Mouse (Mus musculus): ENCODE results near the gene Cfb.
"Not testable (repeated sequence)": the region's sequence is repeated elsewhere in the genome, so short reads cannot be mapped to it uniquely, and the experiment has no call there.

Cfb gene

GRCm38 (mm10) chr17:34862416-34863081 lies at the start of gene Cfb:
Gene Cfb (minus strand): TSS chr17:34862518.
- no peak for DNase-seq

- DNase-seq = peak; percentile 77 to 88
Observed at GRCm38 (mm10) chr17:34911945-34912351, 49.6 kb upstream of the Cfb start.

- no peak for DNase-seq
Observed at GRCm38 (mm10) chr17:34910982-34911381, 48.7 kb upstream of the Cfb start.

GRCm38 (mm10) chr17:34902895-34903294 lies 40.6 kb upstream of the Cfb start:
- no peak for DNase-seq

- DNase-seq = not testable (repeated sequence)
Observed at GRCm38 (mm10) chr17:34901948-34902347, 39.6 kb upstream of the Cfb start.

DNA sequence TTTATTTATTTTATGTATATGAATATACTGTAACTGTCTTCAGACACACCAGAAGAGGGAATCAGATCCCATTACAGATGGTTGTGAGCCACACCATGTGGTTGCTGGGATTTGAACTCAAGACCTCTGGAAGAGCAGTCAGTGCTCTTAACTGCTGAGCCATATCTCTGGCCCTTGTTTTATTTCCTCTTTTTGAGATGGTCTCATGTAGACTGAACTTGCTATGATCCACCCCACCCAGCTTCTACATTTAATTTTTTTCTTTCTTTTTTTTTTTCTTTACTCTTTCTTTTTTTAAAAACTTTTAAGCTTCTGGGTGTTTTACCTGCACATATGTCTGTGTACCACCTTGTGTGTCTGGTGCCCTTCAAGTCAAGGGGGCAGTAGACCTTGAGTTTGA lies 38.5 kb upstream of the Cfb start:
- DNase-seq = not testable (repeated sequence)

DNA sequence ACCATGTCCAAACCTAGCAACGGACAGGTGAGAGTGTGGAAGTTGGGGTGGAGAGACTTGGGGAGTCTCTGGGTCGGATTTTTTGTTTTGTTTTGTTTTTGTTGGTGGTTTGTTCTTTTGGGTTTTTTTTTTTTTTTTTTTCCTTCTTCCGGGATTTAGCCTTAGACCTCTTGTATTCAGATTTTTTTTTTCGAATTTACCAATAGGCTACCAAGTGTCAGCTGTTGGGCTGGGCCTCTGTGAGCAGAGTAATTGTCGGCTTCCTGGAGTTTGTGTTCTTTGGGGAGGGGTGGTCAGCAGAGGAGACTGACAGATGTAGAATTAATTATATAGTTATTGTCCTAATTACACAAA lies 37.5 kb upstream of the Cfb start:
- DNase-seq = peak in 1 of 2 experiments; percentile 48

DNA sequence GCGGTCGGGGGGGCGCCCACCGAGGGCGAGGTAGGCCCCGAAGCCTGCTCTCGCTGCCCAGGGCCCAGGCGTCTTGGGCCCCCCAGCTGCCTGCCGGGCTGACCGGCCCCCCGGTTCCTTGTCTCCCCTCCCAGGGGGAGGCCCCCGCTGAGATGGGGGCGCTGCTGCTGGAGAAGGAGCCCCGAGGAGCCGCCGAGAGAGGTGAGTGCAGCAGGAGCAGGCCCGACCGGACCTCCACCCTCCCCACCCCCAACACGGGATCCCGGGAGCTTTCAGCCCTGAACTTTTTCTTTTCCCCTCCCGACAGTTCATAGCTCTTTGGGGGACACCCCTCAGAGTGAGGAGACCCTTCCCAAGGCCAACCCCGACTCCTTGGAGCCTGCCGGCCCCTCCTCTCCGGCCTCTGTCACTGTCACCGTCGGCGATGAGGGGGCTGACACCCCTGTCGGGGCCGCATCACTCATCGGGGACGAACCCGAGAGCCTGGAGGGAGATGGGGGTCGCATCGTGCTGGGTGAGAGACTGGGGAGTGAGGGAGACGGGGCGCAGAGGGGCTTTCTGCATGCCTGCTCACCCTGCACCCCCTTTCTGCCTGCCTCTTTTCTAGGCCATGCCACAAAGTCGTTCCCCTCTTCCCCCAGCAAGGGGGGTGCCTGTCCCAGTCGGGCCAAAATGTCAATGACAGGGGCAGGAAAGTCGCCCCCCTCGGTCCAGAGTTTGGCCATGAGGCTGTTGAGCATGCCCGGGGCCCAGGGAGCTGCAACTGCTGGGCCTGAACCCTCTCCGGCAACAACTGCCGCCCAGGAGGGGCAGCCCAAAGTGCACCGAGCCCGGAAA lies 37.0 kb upstream of the Cfb start:
- peak; percentile 58 to 61 for DNase-seq

- DNase-seq = no peak
Observed at GRCm38 (mm10) chr17:34898706-34899052, 36.4 kb upstream of the Cfb start.

DNA sequence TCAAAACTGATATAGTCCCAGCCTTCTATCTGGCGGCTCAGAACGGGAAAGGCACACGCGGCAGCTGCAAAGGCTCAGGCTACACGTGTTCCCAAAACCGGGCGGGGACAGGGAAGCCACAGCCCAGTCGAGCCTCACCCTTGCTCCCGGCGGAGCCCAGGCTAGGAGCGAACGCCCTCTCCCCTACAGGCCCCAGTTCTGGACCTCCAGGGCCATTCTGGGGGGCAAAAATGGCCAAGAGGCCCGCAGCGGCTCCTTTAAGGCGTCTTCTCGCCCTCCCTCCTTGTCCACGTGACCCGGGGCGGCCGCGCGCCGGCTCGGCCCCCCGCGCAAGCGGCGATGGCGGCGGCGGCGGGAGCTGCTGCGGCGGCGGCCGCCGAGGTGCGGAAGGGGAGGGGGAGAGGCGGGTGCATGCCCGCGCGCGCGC lies 35.9 kb upstream of the Cfb start, which contains the start of the genes C2 and Ehmt2:
C2 (minus strand) TSS at position 106 of the 427 bp plus-strand sequence.
Ehmt2 (plus strand) TSS at position 310 of the 427 bp plus-strand sequence.
- peak; percentile 87 to 90 for DNase-seq

DNA sequence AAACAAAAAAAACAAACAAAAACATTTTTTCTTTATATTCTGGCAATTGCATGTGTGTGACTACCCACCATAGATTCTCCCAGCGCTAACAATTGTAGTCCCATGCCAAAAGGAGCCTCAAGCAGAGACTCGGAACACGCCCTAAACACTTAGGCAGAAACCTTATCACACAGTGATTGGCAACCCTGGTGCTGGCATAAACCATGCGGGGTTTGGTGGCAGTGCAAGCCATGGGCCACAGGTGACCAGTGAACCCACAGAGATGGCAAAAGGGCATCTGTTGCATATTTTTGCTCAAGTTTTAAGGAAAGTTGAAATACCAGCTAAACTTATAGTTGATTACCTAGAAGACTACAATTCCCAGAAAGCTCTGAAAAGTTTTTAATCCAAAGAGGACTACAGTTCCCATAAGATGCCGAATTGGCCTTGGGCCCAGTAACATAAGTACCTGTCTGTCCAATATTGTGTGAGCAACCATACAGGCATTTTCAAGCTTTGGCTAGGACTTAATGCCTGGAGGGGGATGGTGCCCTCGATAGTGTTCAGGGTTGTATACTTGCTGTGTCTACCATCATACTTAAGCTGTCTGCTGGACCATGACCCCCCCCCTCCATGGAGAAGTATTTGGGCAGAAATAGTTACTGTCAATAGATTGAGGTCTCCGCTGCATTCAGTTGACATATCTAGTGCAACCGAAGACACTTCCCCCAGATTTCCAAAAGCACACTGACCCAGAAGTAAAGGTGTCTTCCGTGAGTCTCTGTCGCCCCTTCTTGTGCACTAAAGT lies 35.2 kb upstream of the Cfb start:
- peak; percentile 44 to 64 for DNase-seq

GRCm38 (mm10) chr17:34896366-34896765 lies 34.0 kb upstream of the Cfb start:
- peak in 1 of 2 experiments; percentile 35 for DNase-seq

DNA sequence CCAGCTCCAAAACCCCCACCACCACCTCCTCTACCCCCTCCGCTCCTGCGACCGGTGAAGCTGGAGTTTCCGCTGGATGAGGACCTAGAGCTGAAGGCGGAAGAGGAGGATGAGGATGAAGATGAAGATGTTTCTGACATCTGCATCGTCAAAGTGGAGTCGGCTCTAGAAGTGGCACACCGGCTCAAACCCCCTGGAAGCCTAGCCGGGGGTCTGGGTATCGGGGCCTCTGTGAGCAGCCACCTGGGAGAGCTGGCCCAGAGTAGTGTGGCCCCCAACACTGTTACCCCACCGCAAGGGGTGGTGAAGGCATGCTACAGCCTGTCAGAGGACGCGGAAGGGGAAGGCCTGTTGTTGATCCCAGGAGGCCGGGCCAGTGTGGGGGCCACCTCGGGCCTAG lies 33.4 kb upstream of the Cfb start:
- peak in 1 of 2 experiments; percentile 29 for DNase-seq

- DNase-seq = peak; percentile 53 to 64
Observed at GRCm38 (mm10) chr17:34894801-34895530, 32.6 kb upstream of the Cfb start.

DNA sequence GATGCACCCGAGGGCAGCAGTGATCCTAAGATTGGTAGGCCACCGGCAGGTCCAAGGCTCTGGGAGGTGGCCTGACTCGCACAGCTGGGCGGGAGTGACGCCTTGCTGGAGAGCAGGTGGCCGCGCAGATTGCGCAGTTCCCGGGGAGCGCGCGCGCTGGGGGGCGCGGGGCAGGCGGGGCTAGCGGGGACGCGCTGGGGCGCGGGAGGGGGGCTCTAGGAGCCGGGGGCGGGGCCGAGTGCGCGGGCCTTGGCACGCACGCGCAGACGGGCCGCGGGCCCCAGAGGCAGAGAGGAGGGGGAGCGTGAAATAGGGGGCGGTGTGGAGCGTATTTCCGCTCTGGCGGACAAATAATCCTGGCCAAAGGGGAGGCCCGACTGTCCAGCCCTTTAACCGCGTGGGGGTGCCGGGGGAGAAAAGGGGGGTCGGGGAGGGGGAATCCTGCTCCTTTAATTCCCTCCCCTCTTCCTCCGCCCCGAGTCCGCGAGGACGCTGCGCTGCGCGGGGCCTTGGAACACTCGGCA lies 31.8 kb upstream of the Cfb start:
- peak; percentile 95 to 97 for DNase-seq

GRCm38 (mm10) chr17:34893072-34893824 lies 30.9 kb upstream of the Cfb start:
- DNase-seq = no peak

DNA sequence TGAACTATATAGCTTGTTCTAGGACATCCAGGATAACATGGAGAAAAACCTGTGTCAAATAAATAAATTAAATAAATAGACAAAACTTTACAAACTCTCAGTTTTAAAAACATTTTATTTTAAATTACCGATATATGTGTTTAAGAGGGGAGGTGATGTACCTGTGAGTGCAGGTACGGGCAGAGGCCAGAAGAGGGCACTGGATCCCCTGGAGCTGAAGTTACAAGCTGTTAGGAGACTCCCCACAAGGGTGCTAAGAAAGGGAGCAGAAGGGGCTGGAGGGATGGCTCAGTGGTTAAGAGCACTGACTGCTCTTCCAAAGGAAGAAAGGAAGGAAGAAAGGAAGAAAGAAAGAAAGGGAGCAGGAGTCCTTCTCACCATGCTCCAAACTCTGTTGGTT lies 29.1 kb upstream of the Cfb start:
- DNase-seq = no peak

- DNase-seq = no peak
Observed at GRCm38 (mm10) chr17:34890074-34890743, 27.9 kb upstream of the Cfb start.

GRCm38 (mm10) chr17:34887942-34888341 lies 25.6 kb upstream of the Cfb start:
- no peak for DNase-seq

- no peak for DNase-seq
Observed at GRCm38 (mm10) chr17:34885615-34886014, 23.3 kb upstream of the Cfb start.

GRCm38 (mm10) chr17:34884704-34885103 lies 22.4 kb upstream of the Cfb start:
- DNase-seq = no peak

Measured in lung, postnatal 4 days (tissue).